In the genomic region with DNA sequence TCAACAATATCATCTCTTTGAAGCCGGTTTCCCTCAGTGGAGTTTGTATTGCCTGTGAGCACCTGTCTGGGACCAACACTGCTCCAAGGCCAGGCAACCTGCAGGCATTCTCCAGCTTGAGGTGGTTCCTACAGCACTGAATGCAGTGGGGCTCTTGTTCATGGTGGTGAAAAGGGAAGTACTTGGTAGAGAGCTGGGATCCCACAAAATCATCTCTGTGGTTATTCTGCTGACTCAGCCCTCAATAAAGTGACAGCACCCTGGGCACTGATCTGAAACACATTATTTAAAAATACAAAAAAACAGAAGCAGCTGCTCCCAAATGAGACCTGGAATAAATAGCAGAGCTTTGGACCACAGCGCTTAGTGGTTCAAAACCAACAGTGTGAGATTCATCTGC, we compare ENCODE assay signal across 27 mouse cellular contexts. TPM values are rescaled to one million over a fixed set of nuclear protein-coding genes. Genes with fewer than 3 reads are reported as not detected.
"Had no signal": no experiment of that assay in that cellular context is flagged by ENCODE, and none has a peak within 500 bp of the region (broad histone marks: within the 10 kb centered on the region; RNA-seq: fewer than 3 reads in every experiment).

No protein-coding gene starts in this region.

- H3K27ac ChIP-seq: left cerebral cortex, adult 2 months; liver, embryonic 14.5 days; macrophage had no signal

- DNase-seq: kidney, adult 2 months; kidney, postnatal 10 days; kidney, postnatal 4 days; layer of hippocampus, postnatal 36 days; liver, postnatal 0 days; lung, embryonic 14.5 days; midbrain, embryonic 14.5 days; thymus, postnatal 25 days had no signal

- H3K4me3 ChIP-seq: left cerebral cortex, adult 2 months had no signal

- H3K4me2 ChIP-seq: liver, embryonic 11.5 days; lung, embryonic 14.5 days; midbrain, embryonic 11.5 days had no signal

- ATAC-seq: liver, postnatal 0 days; lung, postnatal 0 days had no signal

- H3K9ac ChIP-seq: liver, embryonic 14.5 days; liver, postnatal 0 days; lung, embryonic 14.5 days had no signal

RNA-seq across cellular contexts. Expression of a gene that starts 7.7 kb away (rescaled TPM):
- total RNA-seq: layer of hippocampus, adult 18-20 months; layer of hippocampus, postnatal 10 days; layer of hippocampus, postnatal 36 days; left cerebral cortex, adult 2 months; left cerebral cortex, postnatal 10 days; megakaryocyte-erythroid progenitor cell, adult 5-6 weeks; midbrain, postnatal 0 days had no signal
- polyA plus RNA-seq: kidney, adult 2 months; kidney, embryonic 14.5 days; limb, embryonic 11.5 days; liver, embryonic 11.5 days; liver, embryonic 14.5 days; liver, postnatal 0 days; lung, embryonic 14.5 days; lung, postnatal 0 days; macrophage; midbrain, embryonic 11.5 days; midbrain, embryonic 14.5 days; midbrain, postnatal 0 days; neural tube, embryonic 11.5 days; neural tube, embryonic 14.5 days; spleen, adult 2 months; stomach, embryonic 16.5 days; testis, adult 2 months; thymus, postnatal 0 days had no signal

RNA-seq across cellular contexts. Expression of a gene that starts 31.4 kb away (rescaled TPM):
- total RNA-seq: megakaryocyte-erythroid progenitor cell, adult 5-6 weeks had no signal
- polyA plus RNA-seq: macrophage had no signal
